Mouse (Mus musculus) CD4-positive helper T cell, adult 2 months (primary cell): ENCODE data around the gene Entpd3.
A peak's percentile ranks its signal among the peaks of the same experiment; 100 is the strongest.

Source experiments
- DNase-seq: peaks from one replicate; pipeline ENCODE4 v3.0.0-alpha.2; 2012; ENCODE audit warnings: low read depth, missing footprints, low spot score

Entpd3 gene

DNA sequence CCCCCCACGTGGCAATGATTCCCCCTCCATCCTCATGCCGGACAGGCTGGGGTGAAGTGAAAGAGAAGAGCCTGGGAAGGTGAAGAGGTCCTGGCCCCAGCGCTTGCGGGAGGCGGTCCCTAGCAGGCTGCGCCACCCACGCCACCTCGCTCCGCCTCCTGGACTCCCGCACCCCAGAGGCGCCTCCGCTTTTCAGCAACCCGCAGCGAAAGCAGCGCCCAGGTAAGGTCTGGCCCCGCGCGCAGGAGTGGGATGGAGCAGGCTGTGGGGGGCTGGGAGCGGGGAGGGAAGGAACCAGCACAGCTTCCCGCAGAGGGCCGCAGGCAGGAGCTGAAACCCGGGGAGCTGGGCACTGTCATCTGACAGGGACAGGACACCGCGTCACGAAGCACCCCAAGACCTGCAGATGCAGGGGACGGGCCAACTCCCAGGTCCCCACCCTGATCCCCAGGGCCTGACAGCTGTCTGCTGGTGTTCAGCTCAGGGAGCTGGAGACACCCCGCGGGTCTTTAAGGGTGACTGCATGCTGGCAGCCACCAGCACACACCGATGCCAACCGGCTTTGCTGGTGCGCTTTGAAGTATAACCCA, at the start of gene Entpd3:
TSS of gene Entpd3 (plus strand) at position 157 of the 590 bp plus-strand sequence.
- peak; percentile 43 for DNase-seq

DNA sequence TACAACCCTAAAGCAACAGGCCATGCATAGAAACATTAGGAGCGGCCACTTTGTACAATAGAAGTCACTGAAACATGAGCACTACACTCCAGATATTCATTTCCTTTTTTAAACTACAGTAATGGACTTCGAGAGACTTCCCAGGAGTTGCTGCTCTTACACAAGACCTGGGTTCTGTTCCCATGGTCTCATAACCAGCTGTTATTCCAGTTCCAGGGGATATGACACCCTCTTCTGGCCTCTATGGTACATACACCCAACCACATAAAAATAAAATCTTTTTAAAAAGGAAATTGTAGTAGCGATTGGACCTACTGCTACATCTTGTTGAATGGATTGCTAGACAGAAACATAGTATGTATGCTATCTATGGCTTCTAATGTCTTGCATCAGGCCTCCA, 48.1 kb upstream of the Entpd3 start:
- DNase-seq: peak; percentile 26

DNA sequence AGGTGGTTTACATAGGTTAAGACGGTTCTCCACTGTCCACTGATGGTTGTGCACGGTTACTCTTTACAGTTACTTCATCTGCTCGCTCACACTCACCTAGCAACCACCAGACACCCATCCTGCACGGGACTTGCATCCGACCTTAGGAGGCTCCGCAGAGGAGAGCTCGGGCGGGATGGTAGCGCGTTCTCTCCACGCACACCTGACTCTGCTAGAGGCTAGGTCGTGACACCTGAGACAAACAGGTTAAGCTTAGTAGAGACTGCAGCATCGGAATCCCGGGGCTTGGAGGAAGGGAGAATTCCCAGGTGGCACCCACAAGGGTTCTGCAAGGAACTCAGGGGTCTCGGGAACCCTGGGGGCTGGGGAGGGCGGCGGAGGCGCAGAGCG, 47.6 kb upstream of the Entpd3 start, which contains the start of gene Eif1b:
TSS of gene Eif1b (plus strand) at position 223 of the 390 bp plus-strand sequence.
- no peak for DNase-seq

DNA sequence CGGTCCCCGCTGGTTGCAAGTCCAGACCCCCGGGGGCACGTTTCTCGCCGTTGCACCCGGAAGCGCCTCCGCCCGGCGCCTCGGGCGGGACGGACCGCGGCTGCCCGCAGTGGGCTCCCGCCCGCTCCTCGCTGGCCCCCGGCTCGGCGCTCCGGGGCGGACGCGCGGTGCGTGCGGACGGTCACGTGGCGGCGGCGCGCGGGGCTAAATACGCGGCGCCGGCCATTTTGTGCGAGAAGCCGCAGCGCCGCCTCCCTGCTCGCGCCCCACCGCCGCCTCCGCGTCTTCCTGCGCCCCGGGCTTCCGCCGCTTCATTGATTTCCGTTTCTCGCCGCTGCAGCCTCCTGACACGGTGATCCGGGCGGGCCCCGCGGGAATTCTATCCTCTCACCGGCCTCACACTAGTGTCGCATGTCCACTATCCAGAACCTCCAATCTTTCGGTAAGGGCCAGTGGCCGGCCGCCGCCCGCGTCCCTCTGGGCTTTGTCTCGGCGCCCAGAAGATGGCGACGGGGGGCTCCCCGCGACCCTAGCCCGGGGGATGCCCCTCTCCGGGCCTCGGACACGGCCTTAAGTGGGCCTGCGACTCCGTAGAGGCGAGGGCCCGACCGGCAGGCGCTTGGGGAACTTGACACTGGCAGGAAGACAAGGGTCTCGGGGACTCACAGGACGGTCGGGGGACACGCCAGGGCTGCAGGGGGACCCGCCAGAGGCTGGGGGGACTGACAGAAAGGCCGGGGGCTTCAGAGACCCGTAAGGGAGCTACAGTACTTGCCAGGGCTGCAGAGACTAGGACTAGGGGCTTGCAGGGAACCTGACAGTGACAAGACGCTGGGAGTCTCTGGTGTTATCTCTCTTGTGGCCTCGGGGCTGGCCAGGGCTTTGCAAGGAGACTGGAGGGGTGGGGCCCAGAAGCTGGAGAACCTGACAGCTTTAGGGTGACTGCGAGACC, 46.9 kb upstream of the Entpd3 start:
- peak; percentile 87 for DNase-seq

DNA sequence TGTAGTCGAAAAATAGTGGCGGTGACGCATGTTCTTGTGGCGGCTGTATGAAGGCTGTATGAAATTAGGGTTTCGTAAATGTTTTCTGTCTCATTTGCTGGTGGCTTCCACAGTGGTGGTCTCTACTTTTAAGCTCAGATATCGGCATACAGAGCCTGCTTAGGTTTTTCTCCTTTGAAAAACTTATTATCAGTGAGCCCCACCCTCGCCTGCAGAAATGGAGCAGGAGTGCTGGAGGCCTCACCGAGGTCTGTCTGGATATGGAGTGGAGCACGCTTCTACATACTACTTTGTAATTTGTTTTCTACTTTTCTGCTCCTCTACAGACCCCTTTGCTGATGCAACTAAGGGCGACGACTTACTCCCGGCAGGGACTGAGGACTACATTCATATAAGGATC, 45.8 kb upstream of the Entpd3 start:
- no peak for DNase-seq

DNA sequence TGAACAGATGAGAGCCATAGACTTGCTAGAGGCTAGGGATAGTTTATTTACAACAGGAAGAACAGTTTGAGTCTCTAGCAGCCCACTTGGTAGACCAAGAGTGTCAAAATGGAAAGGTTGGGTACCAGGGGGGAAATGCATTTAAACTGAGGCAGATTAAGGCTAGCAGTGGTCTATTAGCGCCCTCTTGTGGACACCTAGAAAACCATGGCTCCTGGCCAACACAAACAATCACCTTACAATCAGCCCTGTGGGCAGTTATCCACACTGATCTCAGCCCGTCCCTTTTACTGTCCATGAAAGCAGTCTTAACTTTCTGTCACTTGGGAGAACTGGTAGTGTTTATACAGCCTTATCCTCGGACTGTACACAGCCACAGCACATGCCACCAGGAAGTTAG, 42.9 kb upstream of the Entpd3 start:
- DNase-seq: peak; percentile 74

DNA sequence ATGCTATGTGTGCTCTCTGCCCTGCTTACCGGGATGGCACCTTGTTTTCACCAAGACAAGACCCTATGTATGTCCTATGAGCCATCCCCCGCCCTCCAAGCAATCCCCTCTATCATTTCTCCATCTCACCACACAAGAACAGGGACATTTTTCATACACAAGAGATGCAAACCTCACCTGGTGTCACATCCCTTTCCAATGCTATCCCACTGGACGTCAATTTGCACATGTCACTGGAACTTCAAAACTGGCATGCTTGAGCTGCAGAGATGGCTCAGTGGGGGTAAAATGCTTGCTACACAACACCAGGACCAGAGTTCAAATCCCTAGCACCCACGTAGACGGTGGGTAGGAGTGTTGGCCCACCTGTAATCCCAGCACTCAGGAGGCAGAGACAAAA, 41.6 kb upstream of the Entpd3 start:
- no peak for DNase-seq

DNA sequence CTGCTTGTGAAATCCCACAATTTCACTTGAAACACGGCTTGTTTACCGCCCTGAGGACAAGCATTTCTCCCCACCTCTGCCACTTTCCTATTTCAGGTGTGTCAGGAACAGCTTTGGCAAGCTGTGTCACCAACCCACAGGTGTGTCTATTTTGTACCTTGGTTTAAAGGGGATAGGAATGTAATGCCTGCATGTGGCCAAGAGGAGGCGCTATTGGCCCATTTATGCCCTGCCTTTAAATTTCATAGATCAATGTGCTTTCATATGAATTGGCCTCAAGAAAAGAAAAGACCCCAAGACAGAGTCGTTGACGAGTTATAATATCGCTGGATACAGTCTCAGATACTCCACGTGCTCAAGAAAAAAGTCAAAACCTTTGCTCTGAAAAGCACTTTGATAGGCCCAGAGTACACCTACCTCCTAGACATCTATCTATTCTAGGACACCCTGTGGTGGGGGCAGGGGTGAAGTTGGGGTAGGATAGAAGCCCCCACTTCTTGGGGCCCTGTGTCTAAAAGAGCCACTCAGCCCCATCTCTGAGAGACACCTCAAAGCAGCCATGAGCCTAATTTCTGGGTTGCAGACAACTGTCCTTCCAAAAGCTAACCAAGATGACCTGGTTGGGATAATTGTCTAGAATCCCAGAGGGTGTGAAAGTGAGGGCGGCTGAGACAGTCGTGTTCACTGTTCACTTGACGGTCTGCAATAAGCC, 38.3 kb upstream of the Entpd3 start:
- DNase-seq: peak; percentile 49

DNA sequence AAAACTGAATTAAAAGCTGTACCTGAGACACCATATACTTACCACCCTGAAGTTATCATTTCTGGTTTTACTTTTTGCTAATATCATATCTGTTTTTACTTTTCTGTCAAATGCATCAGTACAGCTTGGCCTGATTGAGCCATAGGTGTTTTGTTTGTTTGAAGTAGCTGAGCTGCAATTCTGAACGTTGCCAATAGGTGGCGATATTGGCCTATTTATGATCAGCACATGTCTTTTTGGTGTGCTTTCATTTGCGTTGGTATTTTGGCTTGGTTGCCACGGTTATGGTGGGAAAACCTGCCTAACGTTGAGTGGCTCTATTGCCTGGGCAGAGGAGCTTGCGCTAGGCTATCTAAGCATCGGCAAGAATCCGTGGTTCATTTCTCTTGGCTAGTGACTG, 37.6 kb upstream of the Entpd3 start:
- DNase-seq: peak; percentile 86

DNA sequence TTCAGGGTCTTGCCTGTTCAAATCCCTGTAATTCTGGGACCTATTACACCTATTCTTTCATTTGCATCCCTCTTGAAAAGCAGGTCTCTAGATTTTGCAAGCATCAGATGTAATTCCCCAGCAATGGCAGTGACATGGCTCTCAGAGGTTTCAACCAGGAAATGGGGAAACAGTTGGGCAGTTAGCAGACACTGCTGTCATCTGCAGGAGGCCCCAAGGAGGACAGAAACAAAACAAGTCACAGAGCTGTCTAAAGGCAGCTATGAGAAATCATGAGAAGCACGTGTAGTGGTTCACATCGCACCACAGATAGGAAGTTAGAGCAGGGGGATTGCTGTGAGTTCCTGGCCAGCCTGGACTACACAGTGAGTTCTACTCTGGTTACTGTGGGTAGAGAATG, 35.2 kb upstream of the Entpd3 start:
- DNase-seq: no peak

DNA sequence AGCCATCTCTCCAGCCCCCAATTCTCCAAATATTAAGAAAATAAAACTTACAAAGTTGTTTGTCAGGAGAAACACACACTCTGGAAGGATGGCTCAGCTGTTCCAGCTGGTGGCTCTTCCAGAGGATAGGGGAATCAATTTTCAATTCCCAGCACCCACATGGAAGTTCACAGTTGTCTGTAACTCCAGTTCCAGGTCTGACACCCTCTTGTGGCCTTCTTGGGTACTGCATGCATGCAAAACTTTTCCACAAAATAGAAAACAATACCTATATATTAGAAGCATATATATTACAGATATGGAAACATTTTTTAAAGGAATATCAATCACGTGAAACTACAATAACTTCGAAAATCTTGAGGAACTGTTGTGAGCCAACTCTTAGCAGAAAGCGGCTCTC, 27.8 kb upstream of the Entpd3 start:
- DNase-seq: no peak

DNA sequence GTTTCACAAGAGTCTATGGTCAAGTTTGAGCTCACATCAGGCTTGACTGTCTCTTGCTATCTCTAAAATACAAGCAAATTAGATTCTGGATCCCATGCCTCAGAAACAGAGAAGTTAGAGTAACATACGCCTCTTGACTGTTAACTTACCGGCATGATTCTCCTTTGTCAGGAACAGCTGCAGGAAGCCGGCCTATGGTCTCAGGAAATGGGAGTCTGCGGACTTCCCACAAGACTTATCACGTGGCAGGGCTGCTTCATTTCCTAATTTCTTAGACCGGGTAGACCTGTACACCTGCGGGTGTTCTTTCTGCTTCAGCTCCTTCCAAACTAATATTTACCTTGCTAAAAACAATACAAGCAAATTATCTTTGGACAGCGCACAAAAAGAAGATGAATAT, 22.9 kb upstream of the Entpd3 start:
- DNase-seq: no peak

DNA sequence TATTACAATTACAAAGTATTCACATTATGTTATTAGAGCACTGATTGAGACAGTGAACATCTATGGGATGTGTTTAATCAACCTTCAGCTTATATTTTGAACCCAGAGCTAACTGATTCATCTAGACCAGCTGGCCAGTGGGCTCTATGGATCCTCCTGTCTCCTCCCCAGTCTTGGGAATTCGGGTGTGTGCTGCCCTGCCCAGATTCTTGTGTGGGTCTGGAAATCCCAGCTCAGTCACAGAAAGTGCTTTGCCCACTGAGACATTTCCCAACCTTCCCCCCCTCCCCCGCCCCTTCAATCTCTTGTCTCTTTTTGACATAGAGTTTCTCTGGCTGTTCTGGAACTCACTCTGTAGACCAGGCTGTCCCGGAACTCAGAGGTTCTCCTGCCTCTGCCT, 20.7 kb upstream of the Entpd3 start:
- no peak for DNase-seq

DNA sequence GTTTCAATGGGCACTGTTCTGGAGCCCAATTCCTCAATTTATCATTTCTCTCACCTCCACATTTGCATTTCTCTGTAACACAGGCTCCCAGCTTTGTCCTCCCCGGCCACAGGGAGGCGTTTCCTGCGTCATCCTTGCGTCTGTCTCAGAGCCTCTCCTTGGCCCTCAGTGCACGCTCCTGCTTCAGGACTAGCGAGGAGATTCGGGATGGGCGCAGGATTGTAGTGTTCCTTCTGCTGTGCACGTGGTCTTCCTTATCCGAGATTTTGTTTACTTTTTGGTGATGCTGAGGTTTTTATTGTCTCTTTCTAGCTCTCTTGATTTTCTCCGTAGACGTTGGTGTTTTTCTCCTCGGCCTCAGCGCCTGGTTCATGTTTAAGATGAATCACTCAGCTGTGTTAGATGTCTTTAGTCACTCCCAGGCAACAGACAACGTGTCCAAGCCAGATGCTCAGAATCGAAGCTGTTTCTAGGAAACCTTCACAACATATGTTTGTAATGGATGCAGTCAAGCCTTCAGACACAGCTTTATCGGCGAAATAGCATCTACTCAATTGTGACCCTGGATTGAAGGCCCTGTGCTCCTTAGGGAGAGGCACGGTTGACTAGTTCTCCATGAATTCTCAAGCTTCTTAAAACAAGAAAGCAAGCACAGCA, 20.0 kb upstream of the Entpd3 start:
- no peak for DNase-seq

DNA sequence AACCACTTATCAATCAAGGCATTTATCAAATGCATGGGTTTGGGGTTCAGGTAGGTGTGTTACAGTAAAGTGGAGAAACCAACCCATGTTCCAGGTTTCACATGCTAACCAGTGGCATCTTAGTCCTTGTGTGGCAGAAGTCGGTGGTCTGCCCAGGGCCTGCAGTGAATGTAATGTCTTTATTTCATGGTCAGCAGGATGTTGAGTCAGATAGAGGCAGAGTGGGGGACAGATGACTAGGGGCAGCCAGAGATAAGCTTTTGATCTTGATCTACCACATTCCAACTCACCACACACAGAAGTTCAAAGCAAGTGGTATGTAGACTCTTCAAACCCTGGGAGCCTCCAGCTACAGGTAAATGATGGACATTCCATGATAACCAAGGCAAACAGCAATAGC, 18.5 kb upstream of the Entpd3 start:
- DNase-seq: no peak

DNA sequence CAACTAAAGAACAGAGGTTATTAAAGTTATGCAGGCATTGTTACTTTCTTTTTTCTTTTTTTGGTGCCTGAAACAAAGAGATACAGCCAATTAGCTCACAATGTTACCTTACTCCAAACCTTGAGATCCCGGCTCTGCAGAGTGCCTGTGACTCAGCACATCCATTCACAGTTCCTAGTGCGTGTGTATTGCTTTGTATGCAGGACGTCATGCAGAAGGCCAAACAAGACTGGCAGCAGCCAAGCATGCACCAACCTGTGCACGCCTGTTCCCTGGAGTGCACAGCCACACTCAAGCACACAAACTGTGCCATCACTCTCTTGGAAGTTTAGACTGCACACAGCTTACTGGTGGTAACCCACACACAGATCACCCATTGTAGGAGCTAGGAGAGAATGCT, 12.3 kb upstream of the Entpd3 start:
- DNase-seq: no peak

DNA sequence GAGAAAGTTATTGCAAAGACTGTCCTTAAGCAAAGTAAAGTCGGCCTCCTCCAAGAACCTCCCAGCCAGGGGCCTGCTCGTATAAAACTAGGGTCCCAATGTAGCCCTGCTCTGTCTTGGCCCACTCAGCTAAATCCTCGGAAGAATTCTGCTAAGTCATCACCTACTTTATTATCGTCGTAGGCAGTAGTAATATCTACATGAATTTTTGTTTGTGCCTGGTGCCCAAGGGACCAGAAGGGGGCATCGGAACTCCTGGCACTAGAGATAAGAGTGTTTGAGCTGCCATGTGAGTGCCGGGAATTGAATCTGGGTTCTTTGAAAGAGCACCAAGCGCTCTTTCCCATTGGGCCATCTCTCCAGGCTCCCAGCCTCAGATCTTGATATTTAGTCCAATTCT, 11.7 kb upstream of the Entpd3 start:
- DNase-seq: no peak

DNA sequence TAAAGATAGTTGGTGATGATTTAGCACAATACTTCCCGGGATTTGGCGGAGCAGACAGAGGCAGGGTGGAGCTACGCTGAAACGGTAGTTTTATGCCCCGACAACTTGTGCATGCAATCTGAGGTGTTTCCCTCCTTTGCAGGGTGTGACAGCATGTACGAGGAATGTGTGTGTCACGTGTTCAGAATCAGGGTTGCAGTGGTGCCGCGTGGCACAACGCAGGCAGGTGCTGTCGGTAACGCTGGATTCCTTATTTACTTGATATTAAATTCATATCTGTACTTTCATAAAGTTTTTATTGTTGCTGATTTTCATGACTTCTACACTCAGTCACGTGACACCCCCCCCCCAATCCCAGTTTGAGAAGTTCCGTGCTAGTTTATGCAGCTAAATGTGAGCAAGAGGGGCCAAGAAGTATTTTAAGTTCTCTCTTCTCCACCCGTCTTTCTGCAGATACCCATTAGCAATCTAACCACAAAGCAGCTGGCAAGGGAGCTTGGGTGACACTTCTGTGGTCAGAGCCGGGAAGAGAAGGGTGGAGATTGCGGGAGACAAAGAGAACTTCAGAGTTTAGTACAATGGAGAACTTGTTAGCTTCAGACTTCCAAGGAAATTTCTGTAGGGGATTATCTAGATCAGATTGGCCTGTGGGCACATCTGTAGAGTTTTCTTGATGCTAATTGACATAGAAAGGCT, 10.7 kb upstream of the Entpd3 start:
- no peak for DNase-seq

DNA sequence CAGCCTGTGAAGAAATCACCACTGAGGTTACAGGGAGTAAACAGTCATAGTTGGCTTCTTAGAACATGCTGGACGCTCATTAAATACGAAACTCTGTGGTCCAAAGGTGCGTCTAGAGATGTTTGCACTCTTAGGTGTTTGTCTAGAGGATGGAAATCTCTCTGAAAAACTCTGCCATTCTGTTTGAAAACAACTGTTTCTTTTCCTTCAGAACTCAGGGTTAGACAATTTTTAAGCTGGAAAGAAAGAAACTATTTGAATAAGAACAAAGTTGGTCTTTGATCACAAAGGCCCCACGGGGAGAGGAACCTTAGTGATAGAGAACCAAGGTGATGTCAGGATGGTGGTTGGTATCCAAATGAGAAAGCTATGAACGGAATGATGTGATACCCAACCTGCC, 9.1 kb upstream of the Entpd3 start:
- DNase-seq: no peak

DNA sequence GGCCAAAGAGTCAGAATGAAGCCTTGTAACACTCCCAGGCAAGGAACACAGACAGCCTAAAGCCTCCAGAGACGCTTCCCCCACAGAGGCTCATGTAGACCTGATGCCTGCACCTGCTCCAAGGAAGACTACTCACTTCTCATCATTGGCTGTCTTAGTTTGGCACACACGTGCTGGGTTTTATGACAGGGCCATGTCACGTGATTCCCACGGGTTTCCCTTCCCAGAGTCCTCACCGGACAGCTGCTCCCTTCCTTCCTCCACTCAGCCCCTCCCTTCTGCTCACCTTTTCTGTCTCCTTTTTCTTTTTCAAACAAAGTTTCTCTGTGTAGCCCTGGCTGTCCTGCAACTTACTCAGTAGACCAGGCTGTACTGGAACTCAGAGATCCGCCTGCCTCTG, 7.6 kb upstream of the Entpd3 start:
- DNase-seq: no peak

DNA sequence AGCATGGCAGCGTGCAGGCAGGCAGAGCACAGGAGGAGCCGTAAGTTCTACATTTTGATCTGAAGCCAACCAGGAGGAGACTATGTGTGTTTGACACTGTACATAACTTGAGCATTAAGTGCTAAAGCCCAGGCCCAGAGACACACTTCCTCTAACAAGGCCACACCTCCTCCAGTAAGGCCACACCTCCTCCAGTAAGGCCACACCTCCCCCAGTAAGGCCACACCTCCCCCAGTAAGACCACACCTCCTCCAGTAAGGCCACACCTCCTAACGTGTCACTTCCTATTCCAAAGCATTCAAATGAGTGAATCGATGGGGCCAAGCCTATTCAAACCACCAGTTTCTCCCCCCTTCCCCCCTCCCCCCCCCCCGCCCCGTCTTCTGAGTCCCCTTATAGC, 6.9 kb upstream of the Entpd3 start:
- no peak for DNase-seq
